Mouse (Mus musculus) neural tube, embryonic 15.5 days (tissue): ENCODE results near the gene Lrsam1. TPM values are rescaled to one million over a fixed set of nuclear protein-coding genes. Genes with fewer than 3 reads are reported as not detected.

ENCODE experiments used
- ATAC-seq: fragments of 200-750 bp; cut with Nextera tagmentation; 2 replicates; pipeline ENCODE4 v1.8.0; 2017; ENCODE audit warnings: mild to moderate bottlenecking, moderate TSS enrichment, moderate library complexity; ENCODE audit not compliant: low FRiP score
- H3K27ac ChIP-seq: fragments of 300-500 bp; sonication (generic); replicated peaks from 2 replicates; pipeline ENCODE4 v1.5.1; 2015; ENCODE audit warnings: mild to moderate bottlenecking, inconsistent platforms
- H3K27me3 ChIP-seq: fragments of 300-500 bp; sonication (generic); replicated peaks from 2 replicates; pipeline ENCODE4 v1.6.1; 2015; ENCODE audit warnings: inconsistent platforms
- H3K36me3 ChIP-seq: fragments of 300-500 bp; sonication (generic); 2 replicates; pipeline ENCODE4 v1.6.1; 2015; ENCODE audit warnings: inconsistent platforms
- H3K4me1 ChIP-seq: fragments of 300-500 bp; sonication (generic); 2 replicates; pipeline ENCODE4 v1.6.1; 2015; ENCODE audit warnings: inconsistent platforms
- H3K4me2 ChIP-seq: fragments of 300-500 bp; sonication (generic); 2 replicates; pipeline ENCODE4 v1.6.1; 2015; ENCODE audit warnings: inconsistent platforms, mild to moderate bottlenecking, moderate library complexity
- H3K4me3 ChIP-seq: fragments of 300-500 bp; sonication (generic); replicated peaks from 2 replicates; pipeline ENCODE4 v1.5.1; 2015; ENCODE audit warnings: mild to moderate bottlenecking, inconsistent platforms
- H3K9ac ChIP-seq: fragments of 300-500 bp; sonication (generic); replicated peaks from 2 replicates; pipeline ENCODE4 v1.6.1; 2015; ENCODE audit warnings: mild to moderate bottlenecking, inconsistent platforms
- H3K9me3 ChIP-seq: fragments of 300-500 bp; sonication (generic); replicated peaks from 2 replicates; pipeline ENCODE4 v1.6.1; 2016; ENCODE audit warnings: inconsistent platforms
- WGBS: fragments of 180-500 bp; shearing (Covaris S2); methylation state at CpG from one replicate; pipeline ENCODE4 v1.1.7; 2015; ENCODE audit warnings: mixed read lengths; 5-methylcytosine and 5-hydroxymethylcytosine counted together
- polyA plus RNA-seq: library from polyadenylated mRNA; unstranded; fragments of >200 nt; fragmentation: Nextera tagmentation; extraction: Ambion mirVana; gene quantifications from 2 replicates; pipeline ENCODE4 v1.2.1, GENCODE M21; 2015

Gene Lrsam1
- polyA plus RNA-seq, 1 experiment from 2014 or later, result 23.5 TPM

- 4% methylated on average over 4 of the region's 4 CpGs for WGBS
Observed at GRCm38 (mm10) chr2:32982700-32983099, 21.3 kb upstream of the Lrsam1 start.

GRCm38 (mm10) chr2:32981725-32982271 is 20.4 kb upstream of the Lrsam1 start, which contains the start of gene Slc2a8:
Gene Slc2a8, minus strand, starts transcription at chr2:32982083.
- 0% methylated on average over 41 of the region's 50 CpGs for WGBS
- Histone ChIP-seq H3K27me3 (no peaks in the 10 kb centered on the region), H3K27ac (peak within 1 kb of the TSS; percentile 82), H3K9me3 (no peaks in the 10 kb centered on the region), H3K36me3 (peaks cover 13% of the 10 kb centered on the region; the same call in 1 of the 2 replicates), H3K9ac (peak within 1 kb of the TSS; percentile 86), H3K4me3 (peak within 1 kb of the TSS; percentile 89), H3K4me1 (peaks cover 25% of the 10 kb centered on the region), H3K4me2 (peak within 1 kb of the TSS; percentile 99)
- ATAC-seq, result peak; percentile 98

More at GRCm38 (mm10) chr2:32982700-32983099, 21.3 kb upstream of the Lrsam1 start:
- peaks cover 25% of the 10 kb centered on the region for H3K4me1 ChIP-seq
- H3K27ac ChIP-seq, result no peak overlapping the region
- H3K9ac ChIP-seq, result no peak overlapping the region
- peaks cover 14% of the 10 kb centered on the region; the same call in 1 of the 2 replicates for H3K36me3 ChIP-seq
- no peaks in the 10 kb centered on the region for H3K9me3 ChIP-seq
- peak overlapping the region; percentile 99 for H3K4me2 ChIP-seq
- no peaks in the 10 kb centered on the region for H3K27me3 ChIP-seq
- ATAC-seq, result no peak
- H3K4me3 ChIP-seq, result peak overlapping the region; percentile 89

DNA sequence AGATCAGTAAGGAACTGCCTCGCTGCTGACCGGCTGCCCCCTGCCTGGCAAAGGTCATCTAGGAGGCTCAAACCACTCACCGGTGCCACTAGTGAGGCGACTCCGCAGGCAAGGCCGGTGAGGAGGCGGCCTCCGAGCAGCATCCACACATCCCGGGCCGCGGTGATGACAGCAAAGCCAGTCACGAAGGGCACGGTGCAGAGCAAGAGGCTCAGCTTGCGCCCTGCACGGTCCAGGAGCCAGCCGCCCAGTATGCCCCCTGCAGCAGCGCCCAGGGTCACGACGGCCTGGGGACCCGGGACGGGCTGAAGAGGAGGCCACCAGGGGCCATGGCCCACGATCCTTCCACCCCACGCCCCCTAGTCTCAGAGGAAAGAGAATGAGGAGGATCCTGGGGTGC is 19.9 kb upstream of the Lrsam1 start:
- Histone ChIP-seq H3K9me3 (no peaks in the 10 kb centered on the region), H3K4me1 (peaks cover 29% of the 10 kb centered on the region), H3K9ac (peak overlapping the region; percentile 86), H3K4me2 (peak overlapping the region; percentile 99), H3K36me3 (peaks cover 13% of the 10 kb centered on the region), H3K27ac (peak overlapping the region; percentile 82), H3K4me3 (peak overlapping the region; percentile 89), H3K27me3 (no peaks in the 10 kb centered on the region)
- WGBS, result under 1% methylated on average over 23 of the region's 23 CpGs
- ATAC-seq, result peak; percentile 62

DNA sequence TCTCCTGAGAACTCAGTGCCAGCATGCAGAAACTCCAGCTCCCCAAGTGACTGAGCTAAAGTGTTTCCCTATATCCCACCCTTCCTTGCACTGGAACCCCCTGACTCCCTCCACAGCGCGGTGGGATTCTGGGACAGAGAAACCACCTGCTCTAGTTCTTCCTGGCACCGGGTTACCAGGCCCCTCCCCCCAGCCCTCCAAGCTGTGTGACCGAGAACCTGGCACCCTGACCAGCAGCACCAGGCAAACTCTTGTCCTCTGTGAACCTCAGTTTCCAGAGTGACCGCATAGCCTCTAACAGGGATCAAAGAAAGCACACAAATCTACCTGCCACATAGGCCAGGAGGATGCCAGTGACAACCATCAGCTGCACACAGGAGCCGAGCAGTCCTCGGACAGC is 18.3 kb upstream of the Lrsam1 start:
- ATAC-seq, result no peak
- peaks cover 19% of the 10 kb centered on the region for H3K36me3 ChIP-seq
- H3K4me1 ChIP-seq, result peaks cover 30% of the 10 kb centered on the region
- H3K9me3 ChIP-seq, result no peaks in the 10 kb centered on the region
- no peaks in the 10 kb centered on the region for H3K27me3 ChIP-seq
- no peak overlapping the region for H3K4me3 ChIP-seq
- H3K4me2 ChIP-seq, result no peak overlapping the region
- WGBS, result 86% methylated on average over 7 of the region's 7 CpGs
- H3K27ac ChIP-seq, result no peak overlapping the region
- no peak overlapping the region for H3K9ac ChIP-seq

GRCm38 (mm10) chr2:32978675-32979074 is 17.3 kb upstream of the Lrsam1 start:
- peaks cover 29% of the 10 kb centered on the region for H3K36me3 ChIP-seq
- no peaks in the 10 kb centered on the region for H3K27me3 ChIP-seq
- no peak overlapping the region for H3K9ac ChIP-seq
- no peak overlapping the region for H3K4me3 ChIP-seq
- H3K4me1 ChIP-seq, result peaks cover 30% of the 10 kb centered on the region
- no peak overlapping the region for H3K27ac ChIP-seq
- no peak overlapping the region for H3K4me2 ChIP-seq
- no peaks in the 10 kb centered on the region for H3K9me3 ChIP-seq
- ATAC-seq, result no peak
- 78% methylated on average over 3 of the region's 3 CpGs for WGBS

DNA sequence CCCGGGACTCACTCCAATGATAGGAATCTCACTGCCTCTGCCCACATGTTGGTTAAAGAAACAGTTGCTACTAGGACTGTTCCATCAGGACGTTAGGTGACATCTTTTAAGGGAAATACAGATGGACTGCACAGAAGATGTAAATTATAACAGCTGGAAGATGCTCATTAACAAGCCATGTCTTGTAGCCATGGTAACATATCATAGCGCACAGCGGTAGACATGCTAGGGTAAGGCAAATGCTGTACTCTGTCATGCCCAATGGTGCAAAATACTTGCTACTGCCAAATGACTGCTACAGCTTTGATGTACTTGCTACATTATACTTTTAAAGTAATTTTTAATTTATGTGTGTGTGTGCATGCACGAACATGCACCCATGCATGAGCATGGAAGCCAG is 15.7 kb upstream of the Lrsam1 start:
- Histone ChIP-seq H3K27ac (no peak overlapping the region), H3K9me3 (no peaks in the 10 kb centered on the region), H3K4me1 (peaks cover 22% of the 10 kb centered on the region), H3K27me3 (no peaks in the 10 kb centered on the region), H3K9ac (no peak overlapping the region), H3K4me3 (no peak overlapping the region), H3K4me2 (no peak overlapping the region), H3K36me3 (peaks cover 42% of the 10 kb centered on the region)
- ATAC-seq, result no peak
- WGBS, result 75% methylated on average over 5 of the region's 5 CpGs

DNA sequence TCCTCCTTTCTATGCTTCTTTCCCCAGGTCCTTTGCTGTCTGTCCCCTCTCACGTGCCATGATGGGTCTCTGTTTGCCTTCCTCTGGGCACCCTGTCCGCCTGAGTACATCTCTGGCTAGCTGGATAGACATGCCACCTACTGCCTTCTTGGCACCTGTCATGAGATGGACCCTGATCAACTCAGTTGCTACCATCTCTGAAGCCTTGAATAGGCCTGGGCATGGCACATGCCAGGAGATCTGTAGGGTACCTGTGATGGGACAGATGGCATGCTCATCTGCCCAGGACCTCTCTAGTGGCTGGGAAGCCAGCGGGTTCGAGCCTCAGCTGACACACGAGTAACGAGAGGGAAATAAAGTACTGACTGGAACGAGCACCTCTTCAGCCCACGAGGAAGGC is 12.8 kb upstream of the Lrsam1 start:
- H3K9me3 ChIP-seq, result no peaks in the 10 kb centered on the region
- peaks cover 42% of the 10 kb centered on the region for H3K36me3 ChIP-seq
- no peak for ATAC-seq
- 90% methylated on average over 8 of the region's 8 CpGs for WGBS
- no peak overlapping the region for H3K4me2 ChIP-seq
- H3K27ac ChIP-seq, result no peak overlapping the region
- peaks cover 6% of the 10 kb centered on the region for H3K4me1 ChIP-seq
- H3K4me3 ChIP-seq, result no peak overlapping the region
- no peak overlapping the region for H3K9ac ChIP-seq
- no peaks in the 10 kb centered on the region for H3K27me3 ChIP-seq

- H3K4me1 ChIP-seq, result peaks cover 17% of the 10 kb centered on the region
- peaks cover 37% of the 10 kb centered on the region for H3K36me3 ChIP-seq
- H3K4me2 ChIP-seq, result no peak overlapping the region
- no peak overlapping the region for H3K27ac ChIP-seq
- no peaks in the 10 kb centered on the region for H3K27me3 ChIP-seq
- 31% methylated on average over 9 of the region's 9 CpGs for WGBS
- no peaks in the 10 kb centered on the region for H3K9me3 ChIP-seq
- H3K9ac ChIP-seq, result no peak overlapping the region
- no peak for ATAC-seq
- H3K4me3 ChIP-seq, result no peak overlapping the region
Observed at GRCm38 (mm10) chr2:32971235-32971634, 9.8 kb upstream of the Lrsam1 start.

DNA sequence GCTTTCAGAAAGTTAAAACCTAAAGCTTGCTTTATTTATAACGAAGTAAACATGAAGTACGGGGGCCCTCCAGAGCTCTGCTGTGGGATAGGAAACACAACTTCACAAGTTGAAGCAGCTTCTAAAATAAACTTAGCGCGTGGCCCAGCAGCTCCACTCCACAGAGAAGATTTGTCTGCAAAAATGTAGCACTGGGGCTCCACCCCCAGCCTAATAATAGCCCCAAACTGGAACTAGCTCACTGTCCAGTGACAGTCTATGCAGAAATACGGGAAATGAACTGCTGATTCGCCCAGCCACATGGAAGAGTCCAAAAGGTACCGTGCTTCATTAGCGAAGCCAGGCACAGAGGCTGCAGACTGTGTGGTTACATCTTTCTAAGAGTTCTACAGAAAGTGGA is 7.9 kb upstream of the Lrsam1 start:
- Histone ChIP-seq H3K27ac (no peak overlapping the region), H3K36me3 (peaks cover 28% of the 10 kb centered on the region), H3K4me1 (peaks cover 27% of the 10 kb centered on the region), H3K9me3 (no peaks in the 10 kb centered on the region), H3K4me3 (no peak overlapping the region), H3K27me3 (no peaks in the 10 kb centered on the region), H3K9ac (no peak overlapping the region), H3K4me2 (no peak overlapping the region)
- ATAC-seq, result no peak
- WGBS, result 89% methylated on average over 8 of the region's 8 CpGs

- ATAC-seq, result no peak
- Histone ChIP-seq H3K4me1 (peaks cover 38% of the 10 kb centered on the region), H3K4me3 (peak overlapping the region; percentile 60), H3K27ac (peak overlapping the region; percentile 96), H3K4me2 (peak overlapping the region; percentile 94), H3K9me3 (no peaks in the 10 kb centered on the region), H3K27me3 (no peaks in the 10 kb centered on the region), H3K36me3 (peaks cover 28% of the 10 kb centered on the region), H3K9ac (peak overlapping the region; percentile 69)
- 84% methylated on average over 9 of the region's 9 CpGs for WGBS
Observed at GRCm38 (mm10) chr2:32968024-32968614, 6.7 kb upstream of the Lrsam1 start.

DNA sequence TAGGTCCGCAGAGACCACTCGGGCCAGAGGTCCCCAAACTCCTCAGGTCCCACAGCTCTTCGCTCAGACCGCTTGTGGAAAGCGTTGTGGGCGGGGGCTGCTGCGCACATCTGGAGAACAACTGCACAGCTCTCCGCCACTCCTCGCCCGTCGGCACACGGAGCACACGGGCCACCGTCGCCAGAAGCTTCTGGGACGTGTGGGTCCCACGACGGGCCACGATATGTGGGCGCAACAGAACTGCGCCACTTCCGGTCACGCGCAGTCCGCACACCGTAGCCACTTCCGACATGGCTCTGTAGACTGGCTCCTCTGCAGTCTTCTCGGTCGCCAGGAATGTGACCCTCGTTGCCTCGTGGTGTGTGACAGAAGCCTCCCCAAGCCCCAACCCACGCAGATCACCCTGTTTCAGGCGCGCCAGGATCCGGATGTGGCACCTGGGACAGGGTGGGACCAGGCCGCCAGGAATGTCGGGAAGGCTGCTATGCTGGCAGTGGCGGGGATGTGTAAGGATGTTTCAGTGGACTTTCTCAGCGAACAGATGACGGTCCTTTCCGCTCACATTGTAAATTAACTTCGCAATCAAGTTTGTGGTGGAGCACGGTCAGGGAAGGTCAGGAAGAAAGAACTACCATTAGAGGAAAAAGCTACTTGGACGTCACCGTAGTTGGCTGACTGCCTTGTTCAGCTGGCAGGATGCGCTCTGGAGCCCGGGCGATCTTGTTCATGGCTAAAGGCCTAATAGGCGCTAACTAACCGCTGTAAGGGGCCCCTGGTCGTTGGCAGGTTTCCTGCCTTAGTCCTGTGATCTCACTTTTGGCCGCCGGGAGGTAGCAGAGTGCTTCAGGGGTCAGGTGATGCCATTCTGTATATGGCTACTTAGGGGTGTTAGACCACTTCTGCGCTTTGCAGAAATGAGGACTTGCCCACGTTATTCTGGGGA is 5.5 kb upstream of the Lrsam1 start:
- ATAC-seq, result peak; percentile 90
- no peaks in the 10 kb centered on the region for H3K9me3 ChIP-seq
- H3K27me3 ChIP-seq, result no peaks in the 10 kb centered on the region
- H3K4me3 ChIP-seq, result peak overlapping the region; percentile 60
- peak overlapping the region; percentile 94 for H3K4me2 ChIP-seq
- peak overlapping the region; percentile 96 for H3K27ac ChIP-seq
- peaks cover 49% of the 10 kb centered on the region for H3K4me1 ChIP-seq
- peak overlapping the region; percentile 69 for H3K9ac ChIP-seq
- WGBS, result under 1% methylated on average over 55 of the region's 55 CpGs
- peaks cover 22% of the 10 kb centered on the region for H3K36me3 ChIP-seq
